Mouse (Mus musculus) liver, embryonic 13.5 days (tissue): ENCODE measurements around the gene Ppp1r36. TPM values are rescaled to one million over a fixed set of nuclear protein-coding genes. Genes with fewer than 3 reads are reported as not detected.
A peak's percentile ranks its signal among the peaks of the same experiment; 100 is the strongest.
"Not testable (repeated sequence)": the region's sequence is repeated elsewhere in the genome, so short reads cannot be mapped to it uniquely, and the experiment has no call there.

ENCODE experiments used
- ATAC-seq: fragments of 200-750 bp; cut with Nextera tagmentation; 2 replicates; pipeline ENCODE4 v1.8.0; 2017; ENCODE audit warnings: low read depth, mild to moderate bottlenecking, moderate number of reproducible peaks, moderate library complexity
- DNase-seq: peaks from one replicate; pipeline ENCODE4 v3.0.0; 2022
- H3K27ac ChIP-seq: fragments of 300-500 bp; sonication (generic); 2 replicates; pipeline ENCODE4 v1.5.1; 2015; ENCODE audit warnings: moderate library complexity, mild to moderate bottlenecking, inconsistent platforms
- H3K27me3 ChIP-seq: fragments of 300-500 bp; sonication (generic); 2 replicates; pipeline ENCODE4 v1.6.1; 2015; ENCODE audit warnings: mild to moderate bottlenecking, inconsistent platforms
- H3K36me3 ChIP-seq: fragments of 300-500 bp; sonication (generic); 2 replicates; pipeline ENCODE4 v1.6.1; 2015; ENCODE audit warnings: mild to moderate bottlenecking, inconsistent platforms
- H3K4me1 ChIP-seq: fragments of 300-500 bp; sonication (generic); replicated peaks from 2 replicates; pipeline ENCODE4 v1.6.1; 2015; ENCODE audit warnings: inconsistent platforms
- H3K4me2 ChIP-seq: fragments of 300-500 bp; sonication (generic); 2 replicates; pipeline ENCODE4 v1.6.1; 2015; ENCODE audit warnings: inconsistent platforms, mild to moderate bottlenecking, moderate library complexity
- H3K4me3 ChIP-seq: fragments of 300-500 bp; sonication (generic); replicated peaks from 2 replicates; pipeline ENCODE4 v1.5.1; 2015; ENCODE audit warnings: mild to moderate bottlenecking, inconsistent platforms
- H3K9ac ChIP-seq: fragments of 300-500 bp; sonication (generic); 2 replicates; pipeline ENCODE4 v1.6.1; 2015; ENCODE audit warnings: mild to moderate bottlenecking, inconsistent platforms
- H3K9me3 ChIP-seq: fragments of 300-500 bp; sonication (generic); replicated peaks from 2 replicates; pipeline ENCODE4 v1.6.1; 2016; ENCODE audit warnings: inconsistent platforms
- WGBS: fragments of 180-500 bp; shearing (Covaris S2); methylation state at CpG from one replicate; pipeline ENCODE4 v1.1.7; 2015; ENCODE audit not compliant: insufficient replicate concordance; 5-methylcytosine and 5-hydroxymethylcytosine counted together
- polyA plus RNA-seq: library from polyadenylated mRNA; unstranded; fragments of >200 nt; fragmentation: Nextera tagmentation; extraction: Ambion mirVana; gene quantifications from 2 replicates; pipeline ENCODE4 v1.2.1, GENCODE M21; 2015

Ppp1r36 gene
- polyA plus RNA-seq, 1 experiment from 2014 or later: not detected

GRCm38 (mm10) chr12:76452203-76452602 is 34.9 kb downstream of the Ppp1r36 start:
- ATAC-seq (no peak), DNase-seq (no peak)
- no peaks in the 10 kb centered on the region for H3K36me3 ChIP-seq
- 46% methylated on average over 2 of the region's 2 CpGs for WGBS
- H3K4me2 ChIP-seq: no peak overlapping the region
- H3K4me3 ChIP-seq: no peak overlapping the region
- no peaks in the 10 kb centered on the region for H3K9me3 ChIP-seq
- no peaks in the 10 kb centered on the region for H3K4me1 ChIP-seq
- no peak overlapping the region for H3K27ac ChIP-seq
- H3K9ac ChIP-seq: no peak overlapping the region
- H3K27me3 ChIP-seq: no peaks in the 10 kb centered on the region

- not testable (repeated sequence) for H3K9me3 ChIP-seq, ATAC-seq, H3K27ac ChIP-seq, H3K4me2 ChIP-seq, H3K36me3 ChIP-seq, H3K4me3 ChIP-seq, DNase-seq, H3K4me1 ChIP-seq, H3K27me3 ChIP-seq, H3K9ac ChIP-seq
- WGBS: 78% methylated on average over 4 of the region's 4 CpGs
These were observed 41.1 kb downstream of the Ppp1r36 start for GRCm38 (mm10) chr12:76458445-76458844.

GRCm38 (mm10) chr12:76459032-76459431 is 41.7 kb downstream of the Ppp1r36 start:
- Histone ChIP-seq H3K27ac (no peak overlapping the region), H3K9me3 (no peaks in the 10 kb centered on the region), H3K36me3 (no peaks in the 10 kb centered on the region), H3K27me3 (no peaks in the 10 kb centered on the region), H3K4me2 (no peak overlapping the region), H3K4me1 (no peaks in the 10 kb centered on the region), H3K4me3 (no peak overlapping the region), H3K9ac (no peak overlapping the region)
- 38% methylated on average over 4 of the region's 4 CpGs for WGBS
- DNase-seq (no peak), ATAC-seq (no peak)

GRCm38 (mm10) chr12:76463391-76463790 is 46.1 kb downstream of the Ppp1r36 start:
- DNase-seq (no peak), ATAC-seq (no peak)
- H3K9ac ChIP-seq: no peak overlapping the region
- WGBS: 76% methylated on average over 9 of the region's 9 CpGs
- H3K27ac ChIP-seq: no peak overlapping the region
- H3K4me3 ChIP-seq: no peak overlapping the region
- H3K4me1 ChIP-seq: no peaks in the 10 kb centered on the region
- H3K4me2 ChIP-seq: no peak overlapping the region
- no peaks in the 10 kb centered on the region for H3K9me3 ChIP-seq
- H3K27me3 ChIP-seq: no peaks in the 10 kb centered on the region
- no peaks in the 10 kb centered on the region for H3K36me3 ChIP-seq

- Histone ChIP-seq H3K4me2 (no peak overlapping the region), H3K4me1 (no peaks in the 10 kb centered on the region), H3K27ac (no peak overlapping the region), H3K36me3 (no peaks in the 10 kb centered on the region), H3K4me3 (no peak overlapping the region), H3K9ac (no peak overlapping the region), H3K27me3 (no peaks in the 10 kb centered on the region), H3K9me3 (no peaks in the 10 kb centered on the region)
- DNase-seq: no peak
- no peak for ATAC-seq
- WGBS: 72% methylated on average over 12 of the region's 12 CpGs
These were observed 47.4 kb downstream of the Ppp1r36 start for GRCm38 (mm10) chr12:76464651-76465252.

GRCm38 (mm10) chr12:76466651-76467050 is 49.3 kb downstream of the Ppp1r36 start:
- H3K27ac ChIP-seq: no peak overlapping the region
- H3K4me3 ChIP-seq: no peak overlapping the region
- H3K27me3 ChIP-seq: no peaks in the 10 kb centered on the region
- H3K36me3 ChIP-seq: no peaks in the 10 kb centered on the region
- DNase-seq (no peak), ATAC-seq (no peak)
- H3K4me1 ChIP-seq: no peaks in the 10 kb centered on the region
- no peaks in the 10 kb centered on the region for H3K9me3 ChIP-seq
- H3K4me2 ChIP-seq: no peak overlapping the region
- 60% methylated on average over 7 of the region's 7 CpGs for WGBS
- H3K9ac ChIP-seq: no peak overlapping the region

- Histone ChIP-seq H3K4me2 (no peak overlapping the region), H3K36me3 (no peaks in the 10 kb centered on the region), H3K27me3 (no peaks in the 10 kb centered on the region), H3K9me3 (no peaks in the 10 kb centered on the region), H3K27ac (no peak overlapping the region), H3K4me3 (no peak overlapping the region), H3K4me1 (no peaks in the 10 kb centered on the region), H3K9ac (no peak overlapping the region)
- ATAC-seq: no peak
- 47% methylated on average over 7 of the region's 7 CpGs for WGBS
- no peak for DNase-seq
These were observed 49.9 kb downstream of the Ppp1r36 start for GRCm38 (mm10) chr12:76467256-76467655.

GRCm38 (mm10) chr12:76472046-76472445 is 54.7 kb downstream of the Ppp1r36 start:
- 5% methylated on average over 4 of the region's 4 CpGs for WGBS
- H3K4me1 ChIP-seq: peaks cover 6% of the 10 kb centered on the region; the same call in 1 of the 2 replicates
- H3K9ac ChIP-seq: no peak overlapping the region
- H3K4me3 ChIP-seq: no peak overlapping the region
- no peak overlapping the region for H3K4me2 ChIP-seq
- no peaks in the 10 kb centered on the region for H3K27me3 ChIP-seq
- H3K36me3 ChIP-seq: no peaks in the 10 kb centered on the region
- no peaks in the 10 kb centered on the region for H3K9me3 ChIP-seq
- DNase-seq: peak; percentile 25
- ATAC-seq: no peak
- no peak overlapping the region for H3K27ac ChIP-seq

GRCm38 (mm10) chr12:76473562-76474245 is 56.4 kb downstream of the Ppp1r36 start:
- H3K36me3 ChIP-seq: no peaks in the 10 kb centered on the region
- no peaks in the 10 kb centered on the region for H3K9me3 ChIP-seq
- no peak overlapping the region for H3K4me2 ChIP-seq
- ATAC-seq (no peak), DNase-seq (no peak)
- H3K27ac ChIP-seq: no peak overlapping the region
- H3K4me3 ChIP-seq: no peak overlapping the region
- H3K27me3 ChIP-seq: no peaks in the 10 kb centered on the region
- no peak overlapping the region for H3K9ac ChIP-seq
- 54% methylated on average over 10 of the region's 10 CpGs for WGBS
- peaks cover 6% of the 10 kb centered on the region; the same call in 1 of the 2 replicates for H3K4me1 ChIP-seq

- Histone ChIP-seq H3K27me3 (0 out of 2 replicates have a peak, but pooled peaks cover 2% of the 10 kb centered on the region), H3K4me1 (peaks cover 6% of the 10 kb centered on the region; the same call in 1 of the 2 replicates), H3K36me3 (no peaks in the 10 kb centered on the region), H3K4me3 (no peak overlapping the region), H3K9me3 (no peaks in the 10 kb centered on the region), H3K27ac (no peak overlapping the region), H3K4me2 (no peak overlapping the region), H3K9ac (no peak overlapping the region)
- no peak for ATAC-seq
- 49% methylated on average over 8 of the region's 8 CpGs for WGBS
- DNase-seq: no peak
These were observed 56.9 kb downstream of the Ppp1r36 start for GRCm38 (mm10) chr12:76474246-76474583.

GRCm38 (mm10) chr12:76474802-76475201 is 57.5 kb downstream of the Ppp1r36 start:
- Histone ChIP-seq H3K4me1 (peaks cover 6% of the 10 kb centered on the region; the same call in 1 of the 2 replicates), H3K4me2 (no peak overlapping the region), H3K27me3 (0 out of 2 replicates have a peak, but pooled peaks cover 3% of the 10 kb centered on the region), H3K9ac (no peak overlapping the region), H3K36me3 (no peaks in the 10 kb centered on the region), H3K4me3 (no peak overlapping the region), H3K27ac (no peak overlapping the region), H3K9me3 (no peaks in the 10 kb centered on the region)
- ATAC-seq (no peak), DNase-seq (no peak)
- WGBS: 12% methylated on average over 2 of the region's 2 CpGs

GRCm38 (mm10) chr12:76476146-76476545 is 58.8 kb downstream of the Ppp1r36 start:
- Histone ChIP-seq H3K9ac (no peak overlapping the region), H3K4me1 (peaks cover 6% of the 10 kb centered on the region; the same call in 1 of the 2 replicates), H3K9me3 (no peaks in the 10 kb centered on the region), H3K27ac (no peak overlapping the region), H3K27me3 (0 out of 2 replicates have a peak, but pooled peaks cover 3% of the 10 kb centered on the region), H3K36me3 (no peaks in the 10 kb centered on the region), H3K4me3 (no peak overlapping the region), H3K4me2 (no peak overlapping the region)
- no peak for ATAC-seq
- no peak for DNase-seq
- WGBS: 75% methylated on average over 1 of the region's 1 CpGs
